Mouse (Mus musculus): ENCODE data around the gene Tsc22d3.

Gene Tsc22d3

GRCm38 (mm10) chrX:140494170-140494569 lies 106.3 kb downstream of the Tsc22d3 start:
- DNase-seq: no peak

- no peak for DNase-seq
These were observed 106.9 kb downstream of the Tsc22d3 start for GRCm38 (mm10) chrX:140493527-140494029.

GRCm38 (mm10) chrX:140491884-140492571 lies 108.4 kb downstream of the Tsc22d3 start:
- peak; percentile 38 to 56 for DNase-seq

GRCm38 (mm10) chrX:140490203-140490602 lies 110.3 kb downstream of the Tsc22d3 start:
- no peak for DNase-seq

Measured in cerebellum, postnatal 10 days (tissue).